Mouse (Mus musculus): ENCODE measurements around the gene Ak2. TPM values are rescaled to one million over a fixed set of nuclear protein-coding genes. Genes with fewer than 3 reads are reported as not detected.

The Ak2 gene
- polyA plus RNA-seq, 1 experiment from 2014 or later: 134 TPM

DNA sequence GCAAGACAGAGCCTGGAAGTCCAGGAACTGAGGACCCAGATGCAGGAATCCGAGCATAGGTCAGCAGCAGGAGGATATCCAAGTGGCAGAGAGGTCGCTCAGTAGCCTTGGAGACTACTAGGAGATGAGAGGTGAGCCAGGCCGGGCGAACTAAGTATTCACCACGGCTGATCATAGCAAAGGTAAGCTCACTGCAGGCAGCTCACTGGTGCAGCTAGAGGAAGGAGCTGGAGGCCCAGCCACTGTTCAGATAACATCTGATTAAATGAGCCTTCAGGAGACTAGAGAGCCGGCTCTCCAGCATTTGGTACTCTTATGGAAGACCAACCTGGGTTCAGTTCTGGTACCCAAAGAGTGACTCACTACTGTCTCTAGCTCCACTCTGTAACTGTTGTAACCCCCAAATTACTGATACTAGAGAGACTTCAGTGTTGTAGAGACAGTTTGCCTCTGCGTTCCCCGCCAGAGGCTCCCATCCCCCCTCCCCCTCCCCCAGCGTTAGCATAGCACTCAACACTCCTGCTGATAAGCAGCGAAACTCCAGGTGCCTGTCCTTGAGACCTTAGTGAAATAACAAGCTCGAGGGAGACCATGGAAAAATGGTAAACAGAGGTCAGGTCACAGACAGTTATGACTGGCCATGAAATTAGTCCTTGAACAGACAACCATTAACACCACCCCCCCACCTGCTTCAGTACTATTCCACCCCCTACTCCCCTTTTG is 59.9 kb downstream of the Ak2 start:
- no peaks in the 10 kb centered on the region for H3K9me3 ChIP-seq (ENCODE audit: control insufficient read depth, low read length)
- ATAC-seq (ENCODE audit: insufficient read depth, low FRiP score, low TSS enrichment) (no peak), DNase-seq (ENCODE audit: low spot score) (no peak)
- no peaks in the 10 kb centered on the region for H3K36me3 ChIP-seq (ENCODE audit: control insufficient read depth, insufficient read depth, low read length)
- H3K4me1 ChIP-seq (ENCODE audit: control insufficient read depth, insufficient read depth, low read length): no peaks in the 10 kb centered on the region
- H3K27ac ChIP-seq (ENCODE audit: low read depth, low read length): no peak overlapping the region
- 35% methylated on average over 11 of the region's 11 CpGs for WGBS
- no peak overlapping the region for H3K9ac ChIP-seq (ENCODE audit: low read length)
- H3K4me3 ChIP-seq (ENCODE audit: low read depth, low read length): no peak overlapping the region
- H3K4me2 ChIP-seq (ENCODE audit: low read depth): no peak overlapping the region
- H3K27me3 ChIP-seq (ENCODE audit: control insufficient read depth, insufficient read depth, low read length): peaks cover 9% of the 10 kb centered on the region

GRCm38 (mm10) chr4:129054757-129055156 is 63.0 kb downstream of the Ak2 start:
- Histone ChIP-seq H3K36me3 (ENCODE audit: control insufficient read depth, insufficient read depth, low read length) (no peaks in the 10 kb centered on the region), H3K4me1 (ENCODE audit: control insufficient read depth, insufficient read depth, low read length) (peaks cover 6% of the 10 kb centered on the region; the same call in 1 of the 2 replicates), H3K4me3 (ENCODE audit: low read depth, low read length) (no peak overlapping the region), H3K27ac (ENCODE audit: low read depth, low read length) (no peak overlapping the region), H3K4me2 (ENCODE audit: low read depth) (no peak overlapping the region), H3K9me3 (ENCODE audit: control insufficient read depth, low read length) (no peaks in the 10 kb centered on the region), H3K9ac (ENCODE audit: low read length) (no peak overlapping the region), H3K27me3 (ENCODE audit: control insufficient read depth, insufficient read depth, low read length) (peaks cover 2% of the 10 kb centered on the region; the same call in 1 of the 2 replicates)
- 94% methylated on average over 12 of the region's 12 CpGs for WGBS
- DNase-seq (ENCODE audit: low spot score) (no peak), ATAC-seq (ENCODE audit: insufficient read depth, low FRiP score, low TSS enrichment) (no peak)

DNA sequence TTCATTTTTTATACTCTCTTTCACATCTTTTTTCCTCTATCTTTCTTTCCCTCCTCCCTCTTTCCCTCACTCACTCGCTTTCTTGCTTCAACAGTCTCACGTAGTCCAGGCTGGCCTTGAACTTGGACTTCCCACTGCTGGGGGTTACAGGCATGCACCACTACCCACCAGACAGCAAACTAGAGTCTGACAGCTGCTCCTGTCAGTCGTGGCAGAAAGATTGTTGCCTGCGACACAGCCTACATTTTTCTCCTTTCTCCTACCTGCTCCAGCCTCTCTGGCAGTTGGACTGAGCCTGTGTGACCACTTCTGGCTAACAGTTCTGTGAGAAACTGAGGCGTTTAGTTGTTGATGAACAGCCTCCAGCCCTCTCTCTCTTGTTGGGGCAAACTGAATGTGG is 63.8 kb downstream of the Ak2 start:
- ATAC-seq (ENCODE audit: insufficient read depth, low FRiP score, low TSS enrichment): no peak
- WGBS: 88% methylated on average over 5 of the region's 5 CpGs
- no peak overlapping the region for H3K27ac ChIP-seq (ENCODE audit: low read depth, low read length)
- DNase-seq (ENCODE audit: low spot score): no peak
- peaks cover 9% of the 10 kb centered on the region; the same call in 1 of the 2 replicates for H3K4me1 ChIP-seq (ENCODE audit: control insufficient read depth, insufficient read depth, low read length)
- H3K4me2 ChIP-seq (ENCODE audit: low read depth): no peak overlapping the region
- no peaks in the 10 kb centered on the region for H3K27me3 ChIP-seq (ENCODE audit: control insufficient read depth, insufficient read depth, low read length)
- no peak overlapping the region for H3K9ac ChIP-seq (ENCODE audit: low read length)
- no peaks in the 10 kb centered on the region for H3K36me3 ChIP-seq (ENCODE audit: control insufficient read depth, insufficient read depth, low read length)
- H3K4me3 ChIP-seq (ENCODE audit: low read depth, low read length): no peak overlapping the region
- H3K9me3 ChIP-seq (ENCODE audit: control insufficient read depth, low read length): no peaks in the 10 kb centered on the region

GRCm38 (mm10) chr4:129057533-129058206 is 65.9 kb downstream of the Ak2 start:
- Histone ChIP-seq H3K27me3 (ENCODE audit: control insufficient read depth, insufficient read depth, low read length) (no peaks in the 10 kb centered on the region), H3K27ac (ENCODE audit: low read depth, low read length) (peak overlapping the region; percentile 81), H3K9ac (ENCODE audit: low read length) (peak overlapping the region; percentile 91), H3K4me1 (ENCODE audit: control insufficient read depth, insufficient read depth, low read length) (peaks cover 9% of the 10 kb centered on the region; the same call in 1 of the 2 replicates), H3K36me3 (ENCODE audit: control insufficient read depth, insufficient read depth, low read length) (no peaks in the 10 kb centered on the region), H3K4me3 (ENCODE audit: low read depth, low read length) (peak overlapping the region; percentile 59), H3K4me2 (ENCODE audit: low read depth) (peak overlapping the region; percentile 86), H3K9me3 (ENCODE audit: control insufficient read depth, low read length) (no peaks in the 10 kb centered on the region)
- 4% methylated on average over 36 of the region's 44 CpGs for WGBS
- peak; percentile 99 for DNase-seq (ENCODE audit: low spot score)
- peak; percentile 94 for ATAC-seq (ENCODE audit: insufficient read depth, low FRiP score, low TSS enrichment)

GRCm38 (mm10) chr4:129058207-129059092 is 66.7 kb downstream of the Ak2 start, which contains the start of gene Rnf19b:
TSS of gene Rnf19b (plus strand) at chr4:129058271.
- H3K27me3 ChIP-seq (ENCODE audit: control insufficient read depth, insufficient read depth, low read length): no peaks in the 10 kb centered on the region
- peak within 1 kb of the TSS; percentile 59 for H3K4me3 ChIP-seq (ENCODE audit: low read depth, low read length)
- ATAC-seq (ENCODE audit: insufficient read depth, low FRiP score, low TSS enrichment) (peak; percentile 56; the same call in 1 of the 2 replicates), DNase-seq (ENCODE audit: low spot score) (peak; percentile 58)
- WGBS: under 1% methylated on average over 47 of the region's 107 CpGs
- H3K4me1 ChIP-seq (ENCODE audit: control insufficient read depth, insufficient read depth, low read length): peaks cover 9% of the 10 kb centered on the region; the same call in 1 of the 2 replicates
- peak within 1 kb of the TSS; percentile 91 for H3K9ac ChIP-seq (ENCODE audit: low read length)
- H3K27ac ChIP-seq (ENCODE audit: low read depth, low read length): peak within 1 kb of the TSS; percentile 81
- H3K9me3 ChIP-seq (ENCODE audit: control insufficient read depth, low read length): no peaks in the 10 kb centered on the region
- H3K4me2 ChIP-seq (ENCODE audit: low read depth): peak within 1 kb of the TSS; percentile 86
- no peaks in the 10 kb centered on the region for H3K36me3 ChIP-seq (ENCODE audit: control insufficient read depth, insufficient read depth, low read length)

- Histone ChIP-seq H3K9me3 (ENCODE audit: control insufficient read depth, low read length) (no peaks in the 10 kb centered on the region), H3K9ac (ENCODE audit: low read length) (peak overlapping the region; percentile 91), H3K36me3 (ENCODE audit: control insufficient read depth, insufficient read depth, low read length) (no peaks in the 10 kb centered on the region), H3K4me3 (ENCODE audit: low read depth, low read length) (peak overlapping the region; percentile 59), H3K4me2 (ENCODE audit: low read depth) (peak overlapping the region; percentile 86), H3K27ac (ENCODE audit: low read depth, low read length) (no peak overlapping the region), H3K4me1 (ENCODE audit: control insufficient read depth, insufficient read depth, low read length) (peaks cover 9% of the 10 kb centered on the region; the same call in 1 of the 2 replicates), H3K27me3 (ENCODE audit: control insufficient read depth, insufficient read depth, low read length) (no peaks in the 10 kb centered on the region)
- 2% methylated on average over 13 of the region's 13 CpGs for WGBS
- ATAC-seq (ENCODE audit: insufficient read depth, low FRiP score, low TSS enrichment) (no peak), DNase-seq (ENCODE audit: low spot score) (peak; percentile 41)
These were observed 67.4 kb downstream of the Ak2 start for GRCm38 (mm10) chr4:129059125-129059551.

GRCm38 (mm10) chr4:129059922-129060321 is 68.2 kb downstream of the Ak2 start:
- H3K27ac ChIP-seq (ENCODE audit: low read depth, low read length): no peak overlapping the region
- peaks cover 9% of the 10 kb centered on the region; the same call in 1 of the 2 replicates for H3K4me1 ChIP-seq (ENCODE audit: control insufficient read depth, insufficient read depth, low read length)
- ATAC-seq (ENCODE audit: insufficient read depth, low FRiP score, low TSS enrichment) (no peak), DNase-seq (ENCODE audit: low spot score) (no peak)
- H3K9ac ChIP-seq (ENCODE audit: low read length): no peak overlapping the region
- H3K27me3 ChIP-seq (ENCODE audit: control insufficient read depth, insufficient read depth, low read length): no peaks in the 10 kb centered on the region
- no peaks in the 10 kb centered on the region for H3K9me3 ChIP-seq (ENCODE audit: control insufficient read depth, low read length)
- WGBS: 52% methylated on average over 4 of the region's 4 CpGs
- H3K4me3 ChIP-seq (ENCODE audit: low read depth, low read length): 0 out of 2 replicates have a peak overlapping the region, but pooled peaks have one; percentile 59
- no peaks in the 10 kb centered on the region for H3K36me3 ChIP-seq (ENCODE audit: control insufficient read depth, insufficient read depth, low read length)
- peak overlapping the region; percentile 86 for H3K4me2 ChIP-seq (ENCODE audit: low read depth)

Data from neural tube, embryonic 11.5 days (tissue).